Mouse (Mus musculus): ENCODE measurements around the gene Naa16. TPM values are rescaled to one million over a fixed set of nuclear protein-coding genes. Genes with fewer than 3 reads are reported as not detected.
A peak's percentile ranks its signal among the peaks of the same experiment; 100 is the strongest.

Gene Naa16
- polyA plus RNA-seq, 1 experiment, result 0.28 TPM

GRCm38 (mm10) chr14:79331936-79332335 lies 58.6 kb downstream of the Naa16 start:
- Histone ChIP-seq H3K27me3 (ENCODE audit: control insufficient read depth, insufficient read depth, low read length) (no peaks in the 10 kb centered on the region), H3K27ac (ENCODE audit: insufficient read depth, low read depth, low read length) (no peak overlapping the region), H3K4me3 (ENCODE audit: low read depth, low read length) (no peak overlapping the region), H3K4me1 (ENCODE audit: control insufficient read depth, insufficient read depth, insufficient read length, low read length) (peaks cover 3% of the 10 kb centered on the region; the same call in 1 of the 2 replicates), H3K36me3 (ENCODE audit: control insufficient read depth, insufficient read depth, low read length) (peaks cover 18% of the 10 kb centered on the region)
- WGBS, result 68% methylated on average over 7 of the region's 7 CpGs
- TF ChIP-seq POLR2A (IDR thresholded peaks at IDR 0.05; ENCODE audit: low read depth, low read length) (no peak), CTCF (IDR thresholded peaks at IDR 0.05; ENCODE audit: extremely low read depth, insufficient read length, insufficient replicate concordance, low read depth, low read length) (no peak)

- Histone ChIP-seq H3K36me3 (ENCODE audit: control insufficient read depth, insufficient read depth, low read length) (peaks cover 13% of the 10 kb centered on the region), H3K4me1 (ENCODE audit: control insufficient read depth, insufficient read depth, insufficient read length, low read length) (peaks cover 3% of the 10 kb centered on the region; the same call in 1 of the 2 replicates), H3K4me3 (ENCODE audit: low read depth, low read length) (no peak overlapping the region), H3K27ac (ENCODE audit: insufficient read depth, low read depth, low read length) (no peak overlapping the region), H3K27me3 (ENCODE audit: control insufficient read depth, insufficient read depth, low read length) (no peaks in the 10 kb centered on the region)
- 30% methylated on average over 16 of the region's 16 CpGs for WGBS
- TF ChIP-seq CTCF (IDR thresholded peaks at IDR 0.05; ENCODE audit: extremely low read depth, insufficient read length, insufficient replicate concordance, low read depth, low read length) (no peak), POLR2A (IDR thresholded peaks at IDR 0.05; ENCODE audit: low read depth, low read length) (no peak)
These were observed 59.5 kb downstream of the Naa16 start for GRCm38 (mm10) chr14:79330944-79331561.

- Histone ChIP-seq H3K4me1 (ENCODE audit: control insufficient read depth, insufficient read depth, insufficient read length, low read length) (peaks cover 3% of the 10 kb centered on the region; the same call in 1 of the 2 replicates), H3K27ac (ENCODE audit: insufficient read depth, low read depth, low read length) (no peak overlapping the region), H3K27me3 (ENCODE audit: control insufficient read depth, insufficient read depth, low read length) (no peaks in the 10 kb centered on the region), H3K4me3 (ENCODE audit: low read depth, low read length) (no peak overlapping the region), H3K36me3 (ENCODE audit: control insufficient read depth, insufficient read depth, low read length) (no peaks in the 10 kb centered on the region)
- 19% methylated on average over 5 of the region's 5 CpGs for WGBS
- TF ChIP-seq CTCF (IDR thresholded peaks at IDR 0.05; ENCODE audit: extremely low read depth, insufficient read length, insufficient replicate concordance, low read depth, low read length), result no peak
- TF ChIP-seq POLR2A (IDR thresholded peaks at IDR 0.05; ENCODE audit: low read depth, low read length), result no peak
These were observed 63.5 kb downstream of the Naa16 start for GRCm38 (mm10) chr14:79327033-79327432.

GRCm38 (mm10) chr14:79324112-79324840 lies 66.3 kb downstream of the Naa16 start:
- no peaks in the 10 kb centered on the region for H3K4me1 ChIP-seq (ENCODE audit: control insufficient read depth, insufficient read depth, insufficient read length, low read length)
- no peaks in the 10 kb centered on the region for H3K27me3 ChIP-seq (ENCODE audit: control insufficient read depth, insufficient read depth, low read length)
- no peak overlapping the region for H3K27ac ChIP-seq (ENCODE audit: insufficient read depth, low read depth, low read length)
- WGBS, result 74% methylated on average over 10 of the region's 10 CpGs
- no peak for TF ChIP-seq CTCF (IDR thresholded peaks at IDR 0.05; ENCODE audit: extremely low read depth, insufficient read length, insufficient replicate concordance, low read depth, low read length)
- no peak for TF ChIP-seq POLR2A (IDR thresholded peaks at IDR 0.05; ENCODE audit: low read depth, low read length)
- no peaks in the 10 kb centered on the region for H3K36me3 ChIP-seq (ENCODE audit: control insufficient read depth, insufficient read depth, low read length)
- no peak overlapping the region for H3K4me3 ChIP-seq (ENCODE audit: low read depth, low read length)

- 86% methylated on average over 5 of the region's 5 CpGs for WGBS
These were observed 68.7 kb downstream of the Naa16 start for GRCm38 (mm10) chr14:79321881-79322280.

GRCm38 (mm10) chr14:79321152-79321551 lies 69.4 kb downstream of the Naa16 start:
- no peak overlapping the region for H3K27ac ChIP-seq (ENCODE audit: insufficient read depth, low read depth, low read length)
- TF ChIP-seq CTCF (IDR thresholded peaks at IDR 0.05; ENCODE audit: extremely low read depth, insufficient read length, insufficient replicate concordance, low read depth, low read length) (peak; percentile 28; the same call in 1 of the 2 replicates), POLR2A (IDR thresholded peaks at IDR 0.05; ENCODE audit: low read depth, low read length) (no peak)
- no peak overlapping the region for H3K4me3 ChIP-seq (ENCODE audit: low read depth, low read length)
- H3K36me3 ChIP-seq (ENCODE audit: control insufficient read depth, insufficient read depth, low read length), result no peaks in the 10 kb centered on the region
- 36% methylated on average over 8 of the region's 8 CpGs for WGBS
- H3K4me1 ChIP-seq (ENCODE audit: control insufficient read depth, insufficient read depth, insufficient read length, low read length), result no peaks in the 10 kb centered on the region
- no peaks in the 10 kb centered on the region for H3K27me3 ChIP-seq (ENCODE audit: control insufficient read depth, insufficient read depth, low read length)

More at GRCm38 (mm10) chr14:79321881-79322280, 68.7 kb downstream of the Naa16 start:
- H3K4me1 ChIP-seq (ENCODE audit: control insufficient read depth, insufficient read depth, insufficient read length, low read length), result no peaks in the 10 kb centered on the region
- TF ChIP-seq POLR2A (IDR thresholded peaks at IDR 0.05; ENCODE audit: low read depth, low read length) (no peak), CTCF (IDR thresholded peaks at IDR 0.05; ENCODE audit: extremely low read depth, insufficient read length, insufficient replicate concordance, low read depth, low read length) (no peak)
- H3K36me3 ChIP-seq (ENCODE audit: control insufficient read depth, insufficient read depth, low read length), result no peaks in the 10 kb centered on the region
- H3K4me3 ChIP-seq (ENCODE audit: low read depth, low read length), result no peak overlapping the region
- no peak overlapping the region for H3K27ac ChIP-seq (ENCODE audit: insufficient read depth, low read depth, low read length)
- no peaks in the 10 kb centered on the region for H3K27me3 ChIP-seq (ENCODE audit: control insufficient read depth, insufficient read depth, low read length)

GRCm38 (mm10) chr14:79317602-79318001 lies 73.0 kb downstream of the Naa16 start:
- TF ChIP-seq POLR2A (IDR thresholded peaks at IDR 0.05; ENCODE audit: low read depth, low read length) (no peak), CTCF (IDR thresholded peaks at IDR 0.05; ENCODE audit: extremely low read depth, insufficient read length, insufficient replicate concordance, low read depth, low read length) (no peak)
- no peaks in the 10 kb centered on the region for H3K4me1 ChIP-seq (ENCODE audit: control insufficient read depth, insufficient read depth, insufficient read length, low read length)
- H3K4me3 ChIP-seq (ENCODE audit: low read depth, low read length), result no peak overlapping the region
- no peaks in the 10 kb centered on the region for H3K36me3 ChIP-seq (ENCODE audit: control insufficient read depth, insufficient read depth, low read length)
- WGBS, result 84% methylated on average over 2 of the region's 2 CpGs
- no peak overlapping the region for H3K27ac ChIP-seq (ENCODE audit: insufficient read depth, low read depth, low read length)
- H3K27me3 ChIP-seq (ENCODE audit: control insufficient read depth, insufficient read depth, low read length), result no peaks in the 10 kb centered on the region
